Mouse (Mus musculus) heart, embryonic 11.5 days (tissue): ENCODE results near the gene Gm17455. TPM values are rescaled to one million over a fixed set of nuclear protein-coding genes. Genes with fewer than 3 reads are reported as not detected.

ENCODE experiments used
- ATAC-seq: fragments of 200-750 bp; cut with Nextera tagmentation; replicated peaks from 2 replicates; pipeline ENCODE4 v1.8.0; 2017; ENCODE audit warnings: moderate library complexity; ENCODE audit not compliant: insufficient number of reproducible peaks, low FRiP score, low TSS enrichment
- H3K27ac ChIP-seq: fragments of 300-500 bp; sonication (generic); 2 replicates; pipeline ENCODE4 v1.5.1; 2014; ENCODE audit warnings: mild to moderate bottlenecking, low read depth, low read length
- H3K27me3 ChIP-seq: fragments of 300-500 bp; sonication (generic); 2 replicates; pipeline ENCODE4 v1.6.1; 2014; ENCODE audit warnings: mild to moderate bottlenecking, low read length, mixed read lengths; ENCODE audit not compliant: control insufficient read depth, insufficient read depth
- H3K36me3 ChIP-seq: fragments of 300-500 bp; sonication (generic); 2 replicates; pipeline ENCODE4 v1.6.1; 2014; ENCODE audit warnings: mild to moderate bottlenecking, low read length, moderate library complexity, mixed read lengths; ENCODE audit not compliant: control insufficient read depth, insufficient read depth
- H3K4me1 ChIP-seq: fragments of 300-500 bp; sonication (generic); 2 replicates; pipeline ENCODE4 v1.6.1; 2014; ENCODE audit warnings: low read length; ENCODE audit not compliant: control insufficient read depth, insufficient read depth
- H3K4me2 ChIP-seq: fragments of 300-500 bp; sonication (generic); 2 replicates; pipeline ENCODE4 v1.6.1; 2014; ENCODE audit warnings: mild to moderate bottlenecking, moderate library complexity
- H3K4me3 ChIP-seq: fragments of 300-500 bp; sonication (generic); 2 replicates; pipeline ENCODE4 v1.5.1; 2014; ENCODE audit warnings: low read depth, low read length
- H3K9ac ChIP-seq: fragments of 300-500 bp; sonication (generic); 2 replicates; pipeline ENCODE4 v1.6.1; 2014; ENCODE audit warnings: mild to moderate bottlenecking, low read depth, low read length, moderate library complexity
- H3K9me3 ChIP-seq: fragments of 300-500 bp; sonication (generic); replicated peaks from 2 replicates; pipeline ENCODE4 v1.6.1; 2016; ENCODE audit warnings: low read length; ENCODE audit not compliant: control insufficient read depth
- WGBS: fragments of 180-500 bp; shearing (Covaris S2); extraction: QIAGEN DNeasy Blood & Tissue Kit; methylation state at CpG from one replicate; pipeline ENCODE4 v1.1.7; 2014; ENCODE audit not compliant: insufficient replicate concordance; 5-methylcytosine and 5-hydroxymethylcytosine counted together
- polyA plus RNA-seq: library from polyadenylated mRNA; unstranded; fragments of >200 nt; fragmentation: Nextera tagmentation; extraction: Ambion mirVana; gene quantifications from 2 replicates; pipeline ENCODE4 v1.2.1, GENCODE M21; 2014

The Gm17455 gene
- polyA plus RNA-seq, 1 experiment from 2014 or later, result 1.6 TPM

DNA sequence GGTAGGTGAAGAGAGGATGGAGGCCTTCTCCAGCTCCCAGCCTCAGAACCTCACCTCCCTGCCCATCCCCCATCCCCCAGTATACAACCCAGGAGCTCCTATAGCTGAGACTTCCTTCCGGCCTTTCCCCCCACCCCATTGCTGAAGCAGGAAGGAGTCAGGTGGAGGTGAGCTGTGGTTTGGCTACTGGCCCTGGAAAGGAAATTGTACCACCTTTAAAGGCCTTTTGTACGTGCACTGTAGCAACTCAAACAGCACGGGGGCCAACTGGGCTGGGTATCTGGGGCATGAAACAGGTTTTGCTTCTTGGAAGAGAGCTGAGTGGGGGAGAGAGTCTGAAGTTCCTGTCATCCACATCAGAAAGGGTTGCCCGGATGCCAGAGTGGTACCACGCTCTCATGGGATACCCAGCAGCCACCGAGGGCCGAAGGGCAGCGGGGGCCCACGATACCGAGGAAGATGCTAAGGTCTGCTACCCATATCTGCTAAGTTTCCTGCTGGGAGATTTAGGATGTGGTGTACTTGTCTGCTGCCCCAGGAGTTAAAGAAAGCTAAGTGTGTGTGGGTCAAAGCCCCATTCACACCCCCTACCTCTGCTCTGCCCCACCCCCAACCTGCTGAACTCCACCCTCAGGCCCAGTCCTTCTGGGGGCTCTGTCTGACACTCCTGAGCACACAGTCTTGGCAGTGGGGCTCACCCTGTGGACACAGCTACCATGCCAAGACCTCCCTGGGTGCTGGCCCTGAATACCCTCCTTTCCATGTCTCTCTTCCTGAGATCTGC is 18.2 kb upstream of the Gm17455 start:
- Histone ChIP-seq H3K36me3 (no peaks in the 10 kb centered on the region), H3K4me3 (no peak overlapping the region), H3K4me1 (no peaks in the 10 kb centered on the region; the same call in 1 of the 2 replicates), H3K27me3 (no peaks in the 10 kb centered on the region), H3K9me3 (no peaks in the 10 kb centered on the region), H3K9ac (no peak overlapping the region), H3K27ac (no peak overlapping the region), H3K4me2 (no peak overlapping the region)
- no peak for ATAC-seq
- 59% methylated on average over 10 of the region's 10 CpGs for WGBS

- Histone ChIP-seq H3K36me3 (no peaks in the 10 kb centered on the region), H3K4me2 (no peak overlapping the region), H3K4me1 (peaks cover 13% of the 10 kb centered on the region), H3K27me3 (no peaks in the 10 kb centered on the region), H3K9ac (no peak overlapping the region), H3K4me3 (no peak overlapping the region), H3K27ac (no peak overlapping the region), H3K9me3 (no peaks in the 10 kb centered on the region)
- no peak for ATAC-seq
- 86% methylated on average over 2 of the region's 2 CpGs for WGBS
Observed at GRCm38 (mm10) chr10:60388332-60388731, 11.2 kb upstream of the Gm17455 start.

DNA sequence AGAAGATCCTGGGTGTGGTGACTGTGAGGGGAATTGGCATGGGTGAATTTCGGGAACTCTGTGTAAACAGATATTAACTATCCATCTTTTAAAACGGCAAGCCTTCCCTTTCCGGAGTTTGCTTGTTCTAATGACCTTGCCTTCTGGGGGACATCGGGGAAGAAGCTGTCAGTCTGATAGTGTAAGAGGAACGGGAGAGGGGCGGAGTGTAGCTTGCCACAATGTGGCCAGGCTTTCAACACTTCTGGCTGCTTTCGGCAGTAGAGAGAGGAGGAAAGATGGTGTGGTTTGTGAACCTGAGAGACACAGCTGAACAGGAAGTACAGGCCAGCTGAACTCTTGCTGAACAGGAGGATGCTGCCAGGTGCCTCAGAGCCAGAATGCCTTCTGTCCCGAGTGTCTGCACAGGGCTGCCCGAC is 10.1 kb upstream of the Gm17455 start:
- Histone ChIP-seq H3K4me1 (peaks cover 13% of the 10 kb centered on the region), H3K4me2 (peak overlapping the region; percentile 45), H3K27me3 (no peaks in the 10 kb centered on the region), H3K9me3 (no peaks in the 10 kb centered on the region), H3K4me3 (no peak overlapping the region), H3K9ac (no peak overlapping the region), H3K27ac (peak overlapping the region; percentile 57), H3K36me3 (no peaks in the 10 kb centered on the region)
- 13% methylated on average over 9 of the region's 9 CpGs for WGBS
- no peak for ATAC-seq

DNA sequence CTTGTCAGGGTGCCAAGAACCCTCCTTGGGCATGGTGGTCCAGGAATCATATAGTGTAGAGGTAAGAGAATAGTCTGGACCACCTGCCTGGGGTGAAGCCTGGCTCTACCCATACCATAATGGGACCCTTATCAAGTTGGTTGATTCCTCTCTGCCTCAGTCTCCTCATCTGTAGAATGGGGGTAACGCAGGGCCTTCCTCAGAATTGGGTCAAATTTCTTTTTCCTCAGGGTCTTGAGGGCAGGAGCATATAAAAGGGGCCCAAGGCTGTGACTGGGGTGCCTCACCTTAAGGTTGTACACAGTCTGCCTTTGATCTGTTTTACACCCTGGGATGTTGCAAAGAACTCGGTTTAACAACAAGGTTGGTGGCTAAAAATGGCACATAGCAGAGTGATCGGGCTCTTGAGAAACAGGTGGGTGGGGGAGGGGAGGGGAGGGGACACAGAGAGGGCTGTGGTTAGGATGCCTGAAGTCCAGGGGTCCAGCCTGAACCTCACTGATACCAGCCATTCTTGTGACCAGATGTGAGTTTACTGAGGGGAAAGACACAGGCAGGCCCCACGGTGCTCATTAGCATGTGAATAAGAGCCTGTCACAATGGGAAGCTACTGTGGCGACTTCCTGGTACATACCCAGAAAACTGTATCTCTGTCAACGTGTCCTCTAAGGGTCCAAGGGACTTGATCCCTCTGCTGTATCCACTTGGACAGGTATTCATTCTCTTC is 9.2 kb upstream of the Gm17455 start:
- H3K36me3 ChIP-seq, result no peaks in the 10 kb centered on the region
- WGBS, result 45% methylated on average over 6 of the region's 6 CpGs
- no peak overlapping the region for H3K4me3 ChIP-seq
- H3K9me3 ChIP-seq, result no peaks in the 10 kb centered on the region
- no peak overlapping the region for H3K27ac ChIP-seq
- no peak overlapping the region for H3K9ac ChIP-seq
- no peaks in the 10 kb centered on the region for H3K27me3 ChIP-seq
- H3K4me1 ChIP-seq, result peaks cover 16% of the 10 kb centered on the region
- no peak for ATAC-seq
- no peak overlapping the region for H3K4me2 ChIP-seq

GRCm38 (mm10) chr10:60390904-60391420 is 8.6 kb upstream of the Gm17455 start:
- H3K9me3 ChIP-seq, result no peaks in the 10 kb centered on the region
- WGBS, result 67% methylated on average over 5 of the region's 5 CpGs
- H3K27ac ChIP-seq, result no peak overlapping the region
- H3K4me2 ChIP-seq, result no peak overlapping the region
- H3K36me3 ChIP-seq, result no peaks in the 10 kb centered on the region
- no peaks in the 10 kb centered on the region for H3K27me3 ChIP-seq
- no peak overlapping the region for H3K9ac ChIP-seq
- ATAC-seq, result no peak
- H3K4me1 ChIP-seq, result peaks cover 16% of the 10 kb centered on the region
- H3K4me3 ChIP-seq, result no peak overlapping the region

GRCm38 (mm10) chr10:60391661-60392060 is 7.9 kb upstream of the Gm17455 start:
- Histone ChIP-seq H3K4me1 (peaks cover 16% of the 10 kb centered on the region), H3K9me3 (no peaks in the 10 kb centered on the region), H3K4me3 (no peak overlapping the region), H3K9ac (no peak overlapping the region), H3K36me3 (no peaks in the 10 kb centered on the region), H3K27me3 (no peaks in the 10 kb centered on the region), H3K4me2 (no peak overlapping the region), H3K27ac (no peak overlapping the region)
- no peak for ATAC-seq
- 88% methylated on average over 9 of the region's 9 CpGs for WGBS

DNA sequence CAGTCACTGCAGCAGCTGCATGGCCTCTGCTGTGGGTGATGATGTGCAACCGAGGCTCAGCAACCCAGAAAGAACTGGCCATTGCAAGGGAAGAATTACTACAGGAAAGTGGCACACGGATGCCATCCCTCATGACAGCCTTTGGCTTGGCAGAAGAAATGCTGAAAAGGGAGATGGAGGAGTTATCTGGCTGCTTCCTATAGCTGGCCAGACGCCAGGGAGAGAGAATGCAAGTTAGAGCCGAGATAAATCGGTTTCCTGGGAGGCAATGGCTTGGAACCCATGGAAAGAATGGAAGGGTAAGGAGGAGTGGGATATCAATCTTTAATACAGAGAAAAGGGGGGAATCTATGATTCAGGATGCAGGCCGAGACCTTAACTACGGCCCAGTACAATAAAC is 4.6 kb upstream of the Gm17455 start:
- Histone ChIP-seq H3K4me2 (no peak overlapping the region), H3K36me3 (no peaks in the 10 kb centered on the region), H3K9me3 (no peaks in the 10 kb centered on the region), H3K9ac (no peak overlapping the region), H3K27me3 (no peaks in the 10 kb centered on the region), H3K4me1 (peaks cover 5% of the 10 kb centered on the region), H3K27ac (no peak overlapping the region), H3K4me3 (no peak overlapping the region)
- no peak for ATAC-seq
- WGBS, result 63% methylated on average over 7 of the region's 7 CpGs

- no peak overlapping the region for H3K9ac ChIP-seq
- ATAC-seq, result no peak
- no peak overlapping the region for H3K27ac ChIP-seq
- H3K36me3 ChIP-seq, result no peaks in the 10 kb centered on the region
- no peak overlapping the region for H3K4me3 ChIP-seq
- no peak overlapping the region for H3K4me2 ChIP-seq
- H3K9me3 ChIP-seq, result no peaks in the 10 kb centered on the region
- WGBS, result 65% methylated on average over 5 of the region's 5 CpGs
- H3K27me3 ChIP-seq, result no peaks in the 10 kb centered on the region
- H3K4me1 ChIP-seq, result peaks cover 4% of the 10 kb centered on the region; the same call in 1 of the 2 replicates
Observed at GRCm38 (mm10) chr10:60395605-60396004, 3.9 kb upstream of the Gm17455 start.
